Mouse (Mus musculus): ENCODE data around the gene Hspa14. TPM values are rescaled to one million over a fixed set of nuclear protein-coding genes. Genes with fewer than 3 reads are reported as not detected.

Gene Hspa14
- 92.5 TPM for polyA plus RNA-seq (2017; shearing (Covaris generic))

GRCm38 (mm10) chr2:3512552-3513454 lies at the start of gene Hspa14, which contains the start of the genes Gm45902 and Cdnf:
Hspa14 (minus strand) TSS chr2:3512814.
Gm45902 (minus strand) TSS chr2:3512790.
Cdnf (plus strand) TSS chr2:3513030.

GRCm38 (mm10) chr2:3474861-3475283 lies 37.7 kb downstream of the Hspa14 start, which contains the start of gene Suv39h2:
Suv39h2 (minus strand) TSS chr2:3475031.

Other genes starting within 250 kb of the Hspa14 start
- 28.0 TPM for gene Nmt2, start 228.6 kb downstream of the Hspa14 start, polyA plus RNA-seq (2017; shearing (Covaris generic))
- 15.3 TPM for gene Rpp38, start 180.2 kb downstream of the Hspa14 start, polyA plus RNA-seq (2017; shearing (Covaris generic))
- gene Acbd7, start 176.6 kb downstream of the Hspa14 start, polyA plus RNA-seq (2017; shearing (Covaris generic)): not detected
- gene Olah, start 115.6 kb downstream of the Hspa14 start, polyA plus RNA-seq (2017; shearing (Covaris generic)): not detected
- not detected for gene Meig1, start 90.2 kb downstream of the Hspa14 start, polyA plus RNA-seq (2017; shearing (Covaris generic))
- gene Dclre1c, start 88.7 kb downstream of the Hspa14 start, polyA plus RNA-seq (2017; shearing (Covaris generic)): 21.5 TPM
- 6.2 TPM for gene Suv39h2, start 37.8 kb downstream of the Hspa14 start, polyA plus RNA-seq (2017; shearing (Covaris generic))
- gene Gm45902, start within 50 bp of the Hspa14 start, polyA plus RNA-seq (2017; shearing (Covaris generic)): 6.5 TPM
- gene Cdnf, start 216 bp upstream of the Hspa14 start, polyA plus RNA-seq (2017; shearing (Covaris generic)): 1.1 TPM
- gene Fam107b, start 57.7 kb upstream of the Hspa14 start, polyA plus RNA-seq (2017; shearing (Covaris generic)): 661 TPM